Mouse (Mus musculus): ENCODE measurements around the gene Slc35c2.

- TF ChIP-seq CTCF (IDR thresholded peaks at IDR 0.05; ENCODE audit: extremely low read depth, insufficient read depth, insufficient read length, insufficient replicate concordance) (no peak), POLR2A (IDR thresholded peaks at IDR 0.05; ENCODE audit: low read depth, low read length) (no peak)
These were observed 49.1 kb downstream of the Slc35c2 start for GRCm38 (mm10) chr2:165238416-165239145.

All from spleen, adult 2 months (tissue).